Mouse (Mus musculus) hematopoietic stem cell, adult 5-6 weeks (primary cell): Measurements from ENCODE around the gene Myh7. TPM values are rescaled to one million over a fixed set of nuclear protein-coding genes. Genes with fewer than 3 reads are reported as not detected.
A peak's percentile ranks its signal among the peaks of the same experiment; 100 is the strongest.
"Not testable (repeated sequence)": the region's sequence is repeated elsewhere in the genome, so short reads cannot be mapped to it uniquely, and the experiment has no call there.

Experiments
- ATAC-seq, 2 experiments: fragments of 125-278 bp in 1 of 2; replicated peaks in 1 of 2; 2 replicates each; pipeline ENCODE4 v1.8.0; 2016 to 2017; ENCODE audit warnings: inconsistent platforms in 2 of 2, mild to moderate bottlenecking in 2 of 2, moderate number of reproducible peaks in 2 of 2, low read depth in 1 of 2, moderate TSS enrichment in 1 of 2; ENCODE audit not compliant: low FRiP score in 2 of 2, poor library complexity in 2 of 2, severe bottlenecking in 2 of 2, insufficient read depth in 1 of 2, low TSS enrichment in 1 of 2
- total RNA-seq: library from RNA; stranded (forward); fragments of 172-1452, 232-1000 nt; gene quantifications from 2 replicates; pipeline ENCODE4 v1.2.3, GENCODE M21; 2017

Gene Myh7
- not detected in 2 replicates for total RNA-seq

- ATAC-seq: no peak
Measured at GRCm38 (mm10) chr14:54994136-54994868, at the start of gene Myh7. TSS of gene Myh7 (minus strand) at chr14:54994626.

DNA sequence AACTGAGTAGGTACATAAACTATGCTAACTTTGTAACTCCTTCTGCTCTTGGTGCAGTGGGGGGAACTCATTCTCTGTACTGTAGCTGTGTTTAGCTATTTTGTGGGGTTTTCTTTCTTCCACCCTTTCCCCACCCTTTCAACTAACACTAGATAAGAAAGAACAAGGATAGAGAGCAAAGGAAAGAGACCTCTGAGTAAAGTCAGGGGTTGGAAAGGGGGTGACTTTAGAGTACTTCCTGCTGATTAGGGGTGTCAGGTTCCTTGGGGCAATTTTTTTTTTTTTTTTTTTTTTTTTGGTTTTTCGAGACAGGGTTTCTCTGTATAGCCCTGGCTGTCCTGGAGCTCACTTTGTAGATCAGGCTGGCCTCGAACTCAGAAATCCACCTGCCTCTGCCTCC is 49.3 kb upstream of the Myh7 start:
- ATAC-seq: not testable (repeated sequence)

GRCm38 (mm10) chr14:55032695-55033225 is 38.3 kb upstream of the Myh7 start:
- ATAC-seq: no peak

DNA sequence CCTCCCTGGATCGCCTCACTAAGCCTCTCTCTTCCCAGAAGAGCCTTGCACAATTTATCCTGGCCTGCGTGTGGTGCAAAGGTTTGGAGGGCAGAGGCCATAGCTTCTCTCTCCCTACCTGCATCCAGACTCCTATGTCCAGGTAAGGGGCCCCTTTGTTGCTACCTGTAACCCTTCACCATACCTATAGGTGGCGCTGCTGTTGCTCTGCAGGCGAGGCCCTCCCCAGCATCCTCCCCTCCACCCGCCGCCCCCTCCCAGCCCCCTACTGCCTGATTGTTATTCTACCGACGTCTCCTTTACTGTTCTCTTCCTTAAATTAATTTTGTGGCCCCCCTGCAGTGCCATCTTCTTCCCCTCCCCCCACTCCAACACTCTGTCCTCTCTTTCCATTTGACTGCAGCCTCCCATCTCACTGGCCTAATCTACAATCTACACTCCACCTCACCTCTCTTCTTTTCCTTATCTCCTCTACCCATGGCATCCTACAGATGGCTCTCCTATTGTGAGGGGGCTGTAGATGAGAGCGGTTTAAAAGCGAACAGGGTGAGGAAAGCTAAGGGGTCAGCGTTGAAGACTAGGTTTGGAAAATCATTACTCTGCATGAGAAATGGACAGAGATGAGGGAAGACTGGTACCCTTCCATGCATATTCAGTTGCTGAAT is 34.7 kb upstream of the Myh7 start:
- peak in 1 of 2 experiments; percentile 48; a peak in 1 of 4 replicates for ATAC-seq

GRCm38 (mm10) chr14:55028333-55028835 is 34.0 kb upstream of the Myh7 start:
- ATAC-seq: no peak

GRCm38 (mm10) chr14:55027653-55028052 is 33.2 kb upstream of the Myh7 start:
- no peak for ATAC-seq

- no peak for ATAC-seq
Measured at GRCm38 (mm10) chr14:55027251-55027650, 32.8 kb upstream of the Myh7 start.

- no peak for ATAC-seq
Measured at GRCm38 (mm10) chr14:55025527-55025926, 31.1 kb upstream of the Myh7 start.

DNA sequence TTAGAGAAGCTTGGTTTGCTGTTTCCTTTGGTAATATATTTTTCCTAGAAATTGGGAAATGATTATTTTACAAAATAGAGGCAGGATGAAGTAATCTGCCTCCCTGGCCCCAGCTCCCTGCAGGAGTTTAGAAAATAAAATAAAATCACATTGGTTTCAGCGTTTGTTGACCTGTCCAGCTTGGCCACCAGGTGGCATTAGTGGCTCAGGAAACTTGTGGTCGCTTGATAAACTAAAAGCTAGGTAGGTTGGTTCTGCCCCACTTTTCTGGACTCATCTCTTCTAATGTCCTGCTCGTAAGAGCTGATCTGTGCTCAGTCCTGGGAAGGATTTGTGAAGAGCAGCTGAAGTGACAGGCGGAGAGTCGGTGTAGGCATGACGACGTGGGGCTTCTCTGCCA is 29.8 kb upstream of the Myh7 start:
- ATAC-seq: peak; percentile 48 to 59; a peak in 3 of 4 replicates

- no peak for ATAC-seq
Measured at GRCm38 (mm10) chr14:55023011-55023410, 28.6 kb upstream of the Myh7 start.

GRCm38 (mm10) chr14:55020394-55020793 is 26.0 kb upstream of the Myh7 start:
- no peak for ATAC-seq

DNA sequence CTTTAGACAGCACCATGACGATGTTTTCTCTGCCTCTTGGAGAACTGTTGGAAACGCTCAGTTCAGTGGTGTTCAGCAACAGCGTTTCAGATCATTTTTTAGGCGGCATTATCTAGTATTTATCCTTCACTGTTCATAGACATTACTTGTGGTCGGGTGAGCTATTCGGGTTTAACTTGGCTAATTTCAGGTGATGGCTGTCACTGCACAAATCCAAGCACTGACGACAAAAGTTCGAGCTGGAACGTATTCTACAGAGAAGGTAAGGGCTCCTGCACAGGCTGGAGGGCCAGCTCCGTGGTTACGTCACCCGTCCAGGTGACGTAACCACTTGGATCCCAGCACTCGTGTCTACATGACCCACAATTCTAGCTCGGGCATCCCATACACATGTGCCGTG is 22.4 kb upstream of the Myh7 start:
- no peak for ATAC-seq

DNA sequence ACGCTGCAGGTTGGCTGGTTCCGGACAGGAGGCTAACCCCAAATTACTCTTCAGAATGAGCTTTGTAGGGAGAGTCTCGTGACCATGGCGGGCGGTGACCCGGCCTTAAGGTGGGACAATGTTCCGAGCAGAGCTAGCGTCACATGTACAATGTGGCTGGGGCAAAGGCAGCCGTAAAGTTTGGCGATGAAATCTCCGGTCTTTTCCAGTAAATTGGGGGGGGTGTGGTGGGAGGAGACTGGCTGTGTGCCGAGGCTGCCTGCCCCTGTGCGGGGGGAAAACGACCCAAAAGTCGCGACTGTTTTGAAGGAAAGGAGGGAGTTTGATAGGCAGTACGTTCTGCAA is 21.3 kb upstream of the Myh7 start:
- no peak; a peak in 1 of 4 replicates for ATAC-seq

GRCm38 (mm10) chr14:55014991-55015766 is 20.8 kb upstream of the Myh7 start, which contains the start of gene Ngdn:
TSS of gene Ngdn (plus strand) at chr14:55015454.
- peak; percentile 94 to 97 for ATAC-seq

DNA sequence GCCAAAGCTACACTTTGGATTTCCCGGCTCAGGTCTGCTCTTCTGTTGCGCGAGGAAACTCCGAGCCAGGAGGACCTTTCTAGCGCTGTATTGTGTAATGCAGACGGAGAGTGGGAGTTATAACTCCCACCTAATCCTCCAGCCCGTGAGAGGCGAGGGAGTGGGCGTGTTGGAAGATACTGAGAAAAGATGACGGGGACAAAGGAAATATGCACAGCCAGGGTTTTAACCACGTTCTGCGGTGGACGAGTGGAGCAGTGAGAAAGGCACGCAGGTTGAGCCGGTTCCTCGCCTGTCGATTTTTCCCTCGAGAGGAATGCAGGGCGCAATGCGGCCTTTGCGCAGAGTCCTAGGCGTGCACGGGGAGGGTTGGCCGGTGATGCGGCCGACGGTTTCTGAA is 20.2 kb upstream of the Myh7 start:
- peak; percentile 37 to 42 for ATAC-seq

- ATAC-seq: no peak
Measured at GRCm38 (mm10) chr14:55011116-55011515, 16.7 kb upstream of the Myh7 start.

- no peak for ATAC-seq
Measured at GRCm38 (mm10) chr14:55008417-55008816, 14.0 kb upstream of the Myh7 start.
